Mouse (Mus musculus): ENCODE measurements around the gene Golph3. TPM values are rescaled to one million over a fixed set of nuclear protein-coding genes. Genes with fewer than 3 reads are reported as not detected.
"Not testable (repeated sequence)": the region's sequence is repeated elsewhere in the genome, so short reads cannot be mapped to it uniquely, and the experiment has no call there.

The Golph3 gene
- polyA plus RNA-seq, 1 experiment from 2014 or later = 61.5 TPM

DNA sequence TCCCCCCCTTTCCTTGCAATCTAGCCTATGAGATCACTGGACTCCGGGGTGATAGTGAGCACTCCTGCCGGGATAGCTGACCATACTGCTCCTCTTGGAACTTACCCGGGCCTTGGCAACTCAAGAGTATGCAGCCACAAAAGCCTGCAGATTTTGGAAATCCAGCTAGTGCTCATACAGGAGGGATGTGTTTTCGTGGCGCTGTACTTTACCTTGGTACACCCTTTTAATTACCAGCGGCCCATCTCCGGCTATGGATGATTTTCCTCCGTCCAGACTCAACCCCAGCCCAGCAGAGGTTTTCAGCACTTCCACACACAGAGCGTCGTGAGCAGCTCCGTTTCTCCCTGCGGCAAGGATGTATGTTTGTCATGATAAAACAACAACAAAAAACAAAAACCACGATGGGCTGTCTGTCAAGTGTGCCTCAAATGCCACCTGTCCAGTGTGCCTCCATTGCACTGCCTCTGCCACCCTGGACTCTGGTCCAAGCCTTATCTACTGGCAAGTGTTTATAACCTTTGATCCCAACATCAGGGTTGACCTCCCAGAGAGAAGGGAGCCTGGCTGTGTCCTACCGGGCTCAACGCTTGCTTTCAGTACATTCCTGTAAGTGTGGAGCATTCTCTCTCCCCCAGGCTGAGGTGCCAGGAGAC is 44.3 kb downstream of the Golph3 start:
- Histone ChIP-seq H3K27ac (replicated peaks) (no peak overlapping the region), H3K9me3 (no peaks in the 10 kb centered on the region), H3K36me3 (replicated peaks) (0 out of 2 replicates have a peak, but pooled peaks cover 7% of the 10 kb centered on the region), H3K4me1 (peaks cover 15% of the 10 kb centered on the region), H3K27me3 (replicated peaks; ENCODE audit: low read depth, poor library complexity, severe bottlenecking) (no peaks in the 10 kb centered on the region), H3K4me3 (no peak overlapping the region)
- no peak for DNase-seq (ENCODE audit: low spot score)
- 83% methylated on average over 15 of the region's 15 CpGs for WGBS

DNA sequence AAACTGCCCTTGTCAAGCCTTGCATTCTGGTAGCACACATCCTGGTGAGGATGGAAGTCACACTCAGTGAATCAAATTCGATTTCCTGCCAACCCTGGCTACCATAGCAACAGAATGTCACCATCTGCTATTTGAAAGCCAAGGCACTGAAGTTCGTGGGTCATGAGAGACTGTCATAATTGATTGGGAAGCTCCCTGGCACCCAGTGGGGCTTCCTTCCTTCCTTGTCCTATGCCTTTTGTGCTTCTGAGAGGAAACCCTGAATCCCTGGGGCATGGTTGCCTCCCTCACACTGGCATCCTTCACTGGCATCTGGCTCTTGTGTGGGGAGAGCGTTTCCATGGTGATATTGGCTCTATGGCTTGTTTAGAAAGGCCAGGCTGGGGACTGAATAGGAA is 44.8 kb downstream of the Golph3 start:
- Histone ChIP-seq H3K4me1 (peaks cover 15% of the 10 kb centered on the region), H3K27ac (replicated peaks) (no peak overlapping the region), H3K9me3 (no peaks in the 10 kb centered on the region), H3K27me3 (replicated peaks; ENCODE audit: low read depth, poor library complexity, severe bottlenecking) (no peaks in the 10 kb centered on the region), H3K36me3 (replicated peaks) (0 out of 2 replicates have a peak, but pooled peaks cover 2% of the 10 kb centered on the region), H3K4me3 (no peak overlapping the region)
- peak; percentile 36 for DNase-seq (ENCODE audit: low spot score)
- 47% methylated on average over 3 of the region's 3 CpGs for WGBS

DNA sequence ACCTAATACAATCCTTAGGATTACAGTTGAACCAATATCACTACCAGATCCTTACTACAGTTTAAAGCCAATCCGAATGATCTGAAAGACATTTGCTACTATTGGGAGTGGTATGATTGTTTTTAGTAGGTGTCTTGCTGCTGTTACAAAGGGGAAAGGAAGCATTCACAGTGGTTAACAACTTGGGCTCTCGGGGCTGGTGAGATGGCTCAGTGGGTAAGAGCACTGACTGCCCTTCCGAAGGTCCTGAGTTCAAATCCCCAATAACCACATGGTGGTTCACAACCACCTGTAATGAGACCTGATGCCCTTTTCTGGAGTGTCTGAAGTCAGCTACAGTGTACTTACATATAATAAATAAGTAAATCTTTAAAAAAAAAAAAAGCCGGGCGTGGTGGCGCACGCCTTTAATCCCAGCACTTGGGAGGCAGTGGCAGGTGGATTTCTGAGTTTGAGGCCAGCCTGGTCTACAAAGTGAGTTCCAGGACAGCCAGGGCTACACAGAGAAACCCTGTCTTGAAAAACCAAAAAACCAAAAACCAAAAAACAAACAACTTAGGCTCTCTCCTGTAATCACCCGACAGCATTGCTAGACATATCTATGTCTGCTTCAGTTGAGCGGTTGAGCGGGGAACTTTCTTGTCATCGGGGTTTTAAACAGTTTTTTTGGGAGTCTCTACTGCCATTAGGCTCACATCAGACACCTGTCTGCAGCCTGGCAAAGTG is 45.5 kb downstream of the Golph3 start:
- H3K36me3 ChIP-seq (replicated peaks); H3K27me3 ChIP-seq (replicated peaks; ENCODE audit: low read depth, poor library complexity, severe bottlenecking); H3K4me3 ChIP-seq; H3K27ac ChIP-seq (replicated peaks); DNase-seq (ENCODE audit: low spot score); H3K9me3 ChIP-seq: not testable (repeated sequence)
- H3K4me1 ChIP-seq = peaks cover 21% of the 10 kb centered on the region
- 95% methylated on average over 11 of the region's 11 CpGs for WGBS

DNA sequence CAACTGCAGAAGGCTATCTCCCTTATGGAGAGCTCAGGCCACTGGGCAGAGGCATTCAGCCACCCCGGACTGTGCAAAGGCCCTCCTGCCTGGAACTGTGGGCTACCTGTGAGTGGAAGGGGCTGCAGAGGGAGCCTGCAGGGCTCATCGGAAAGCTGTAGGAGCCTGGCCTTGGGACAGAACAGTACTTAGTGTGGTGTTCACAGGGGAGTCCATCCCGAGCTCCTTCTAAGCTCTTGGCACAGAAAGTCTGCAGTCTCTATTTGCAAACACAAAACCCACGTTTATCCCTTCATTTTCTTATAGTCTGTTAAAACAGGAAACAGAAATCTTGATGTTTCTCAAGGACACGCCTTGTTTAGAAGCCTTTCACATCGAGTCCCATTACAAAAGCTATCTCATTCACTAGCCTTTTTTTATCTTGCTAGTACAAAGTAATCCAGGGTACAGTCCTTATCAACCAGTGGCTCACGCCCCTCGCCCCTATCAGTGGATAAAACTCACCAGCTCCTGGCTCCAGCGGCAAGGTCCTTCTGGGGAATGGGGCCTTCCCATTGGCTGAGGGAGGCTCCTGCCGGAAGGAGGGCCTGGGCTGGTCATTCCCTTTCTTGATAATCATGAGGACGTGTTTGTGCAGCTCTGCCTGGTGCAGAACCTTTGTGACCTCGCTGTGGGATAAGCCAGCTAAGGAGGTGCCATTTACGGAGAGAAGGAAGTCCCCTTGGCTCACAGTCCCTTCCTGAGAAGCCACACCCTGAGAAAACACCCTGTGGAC is 46.2 kb downstream of the Golph3 start:
- Histone ChIP-seq H3K36me3 (replicated peaks) (no peaks in the 10 kb centered on the region), H3K27ac (replicated peaks) (no peak overlapping the region), H3K27me3 (replicated peaks; ENCODE audit: low read depth, poor library complexity, severe bottlenecking) (0 out of 2 replicates have a peak, but pooled peaks cover 4% of the 10 kb centered on the region), H3K4me3 (no peak overlapping the region), H3K4me1 (peaks cover 21% of the 10 kb centered on the region), H3K9me3 (no peaks in the 10 kb centered on the region)
- WGBS = 59% methylated on average over 13 of the region's 13 CpGs
- DNase-seq (ENCODE audit: low spot score) = no peak

DNA sequence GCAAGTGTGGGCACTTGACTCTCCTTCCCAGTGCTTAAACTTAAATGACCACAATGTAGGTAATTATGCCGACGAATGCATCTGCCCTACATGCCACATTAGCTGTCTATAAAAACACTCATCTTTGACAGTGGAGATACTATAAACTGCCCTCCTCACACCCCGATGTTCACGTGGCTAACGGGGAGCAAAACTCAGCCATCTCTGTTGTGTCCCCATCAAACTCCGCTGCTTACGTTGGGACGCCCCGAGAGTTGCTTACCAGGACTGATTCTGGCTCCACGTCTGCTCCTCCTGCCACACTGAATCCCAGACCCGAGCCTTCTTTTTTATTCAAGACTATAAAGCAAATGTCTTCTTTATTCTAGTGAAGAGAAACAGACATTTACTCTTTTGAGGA is 47.1 kb downstream of the Golph3 start:
- no peak overlapping the region for H3K27ac ChIP-seq (replicated peaks)
- no peaks in the 10 kb centered on the region for H3K36me3 ChIP-seq (replicated peaks)
- 82% methylated on average over 11 of the region's 11 CpGs for WGBS

DNA sequence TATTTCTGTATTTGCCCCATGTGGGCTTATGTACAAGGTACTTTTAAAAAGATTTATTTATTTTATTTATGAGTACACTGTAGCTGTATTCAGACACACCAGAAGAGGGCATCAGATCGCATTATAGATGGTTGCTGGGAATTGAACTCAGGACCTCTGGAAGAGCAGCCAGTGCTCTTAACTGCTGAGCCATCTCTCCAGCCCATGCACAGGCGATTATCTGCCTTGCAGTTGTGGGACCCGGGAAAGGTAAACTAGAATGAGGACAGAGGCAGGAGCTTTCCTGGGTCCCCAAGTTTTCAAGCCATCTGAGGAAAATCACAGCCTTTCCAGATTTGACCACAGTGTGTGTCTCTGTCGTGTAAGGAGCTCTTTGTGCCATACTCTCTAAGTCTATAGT is 47.6 kb downstream of the Golph3 start:
- Histone ChIP-seq H3K36me3 (replicated peaks) (no peaks in the 10 kb centered on the region), H3K4me1 (peaks cover 27% of the 10 kb centered on the region), H3K27ac (replicated peaks) (no peak overlapping the region), H3K4me3 (no peak overlapping the region), H3K27me3 (replicated peaks; ENCODE audit: low read depth, poor library complexity, severe bottlenecking) (peaks cover 9% of the 10 kb centered on the region; the same call in 1 of the 2 replicates), H3K9me3 (no peaks in the 10 kb centered on the region)
- WGBS = 82% methylated on average over 4 of the region's 4 CpGs
- DNase-seq (ENCODE audit: low spot score) = no peak

More for the DNA sequence above, 47.1 kb downstream of the Golph3 start:
- Histone ChIP-seq H3K27me3 (replicated peaks; ENCODE audit: low read depth, poor library complexity, severe bottlenecking) (0 out of 2 replicates have a peak, but pooled peaks cover 4% of the 10 kb centered on the region), H3K4me1 (peaks cover 22% of the 10 kb centered on the region), H3K4me3 (no peak overlapping the region), H3K9me3 (no peaks in the 10 kb centered on the region)
- DNase-seq (ENCODE audit: low spot score) = no peak

DNA sequence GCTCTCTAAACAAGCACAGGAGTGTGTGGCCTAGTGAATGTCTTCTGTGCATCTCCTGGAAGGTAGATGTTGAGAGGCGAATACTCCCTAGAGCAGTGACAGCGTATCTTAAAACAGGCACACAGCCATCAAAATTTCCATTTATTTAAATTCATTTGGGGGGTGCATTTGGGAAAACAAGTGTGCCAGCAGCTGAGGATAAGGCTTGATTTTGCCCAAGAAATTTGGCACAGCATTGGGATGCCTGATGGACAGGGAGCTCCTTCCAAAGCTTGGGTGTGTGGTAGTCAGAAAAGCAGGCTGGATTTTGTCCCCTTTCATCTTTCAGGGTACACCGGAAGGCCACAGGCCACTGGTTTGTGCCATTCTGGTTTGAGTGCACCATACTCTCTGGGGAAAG is 48.8 kb downstream of the Golph3 start:
- Histone ChIP-seq H3K4me1 (peaks cover 36% of the 10 kb centered on the region), H3K4me3 (no peak overlapping the region), H3K36me3 (replicated peaks) (no peaks in the 10 kb centered on the region), H3K9me3 (no peaks in the 10 kb centered on the region), H3K27ac (replicated peaks) (no peak overlapping the region), H3K27me3 (replicated peaks; ENCODE audit: low read depth, poor library complexity, severe bottlenecking) (peaks cover 21% of the 10 kb centered on the region)
- DNase-seq (ENCODE audit: low spot score) = no peak
- WGBS = 93% methylated on average over 3 of the region's 3 CpGs

DNA sequence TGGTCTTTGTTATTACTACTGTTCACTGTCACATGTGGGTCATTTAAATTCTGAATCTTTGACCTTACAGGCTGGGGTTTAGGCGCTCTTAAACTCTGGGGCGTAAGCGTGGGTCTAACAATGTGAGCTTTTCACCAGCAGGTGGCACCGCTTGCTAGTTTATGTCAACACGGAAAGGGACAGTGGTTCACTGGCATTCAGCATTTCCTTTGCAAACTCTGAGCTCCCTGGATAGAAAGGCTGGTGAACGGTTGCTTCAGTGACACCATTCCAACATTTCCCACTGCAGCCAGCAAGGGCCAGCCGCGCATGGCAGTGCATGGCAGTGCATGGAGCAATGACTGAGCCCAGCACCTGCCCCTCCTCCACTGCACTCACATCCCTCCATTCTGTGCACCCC is 49.9 kb downstream of the Golph3 start:
- H3K27me3 ChIP-seq (replicated peaks; ENCODE audit: low read depth, poor library complexity, severe bottlenecking) = peaks cover 27% of the 10 kb centered on the region
- 6% methylated on average over 8 of the region's 8 CpGs for WGBS
- no peak overlapping the region for H3K4me3 ChIP-seq
- peaks cover 42% of the 10 kb centered on the region for H3K4me1 ChIP-seq
- H3K9me3 ChIP-seq = no peaks in the 10 kb centered on the region
- no peak overlapping the region for H3K27ac ChIP-seq (replicated peaks)
- peak; percentile 76 for DNase-seq (ENCODE audit: low spot score)
- no peaks in the 10 kb centered on the region for H3K36me3 ChIP-seq (replicated peaks)

DNA sequence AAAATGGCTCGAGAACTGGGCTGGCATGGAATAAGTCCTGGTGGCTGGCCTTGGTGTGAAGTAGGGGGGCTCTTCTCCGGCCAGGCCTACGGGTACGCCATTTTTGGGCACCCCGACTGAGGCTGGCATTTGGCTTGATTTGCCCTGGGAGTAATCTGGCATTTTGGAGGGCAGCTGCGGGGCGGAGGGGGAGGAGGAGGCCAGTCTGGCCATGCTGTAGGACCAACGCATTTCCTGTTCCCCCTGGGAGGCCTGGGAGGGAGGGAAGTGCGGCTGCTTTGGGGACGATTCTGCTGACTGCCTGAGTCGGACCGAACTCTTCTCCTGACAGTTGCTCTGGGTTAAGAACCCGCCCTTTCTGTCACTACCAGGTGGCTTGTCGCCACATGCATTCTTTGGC is 52.2 kb downstream of the Golph3 start:
- 0 out of 2 replicates have a peak overlapping the region, but pooled peaks have one; percentile 24 for H3K27ac ChIP-seq (replicated peaks)
- H3K27me3 ChIP-seq (replicated peaks; ENCODE audit: low read depth, poor library complexity, severe bottlenecking) = peaks cover 30% of the 10 kb centered on the region
- no peaks in the 10 kb centered on the region for H3K9me3 ChIP-seq
- no peaks in the 10 kb centered on the region for H3K36me3 ChIP-seq (replicated peaks)
- 70% methylated on average over 14 of the region's 14 CpGs for WGBS
- DNase-seq (ENCODE audit: low spot score) = no peak
- H3K4me1 ChIP-seq = peaks cover 36% of the 10 kb centered on the region
- no peak overlapping the region for H3K4me3 ChIP-seq

DNA sequence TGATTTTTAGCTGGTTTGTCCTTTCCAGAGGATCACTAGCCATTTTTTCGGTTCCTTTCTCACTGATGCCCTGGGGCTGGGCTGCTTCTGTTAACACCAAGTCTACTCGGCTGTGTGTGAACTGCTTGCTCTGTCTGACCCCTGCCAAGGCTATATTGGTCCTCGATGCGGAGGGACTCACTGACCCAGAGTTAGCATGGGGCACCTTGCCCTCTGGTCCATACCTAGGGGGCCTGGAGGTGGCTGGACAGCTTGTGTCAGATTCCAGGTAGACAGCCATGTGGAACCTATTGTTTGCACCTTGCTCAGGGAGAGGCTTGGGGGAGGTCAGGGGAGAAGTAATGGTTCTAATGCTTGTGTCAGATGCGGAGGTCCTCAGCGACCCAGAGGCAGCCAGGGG is 52.7 kb downstream of the Golph3 start:
- H3K4me1 ChIP-seq = peaks cover 36% of the 10 kb centered on the region
- peaks cover 30% of the 10 kb centered on the region for H3K27me3 ChIP-seq (replicated peaks; ENCODE audit: low read depth, poor library complexity, severe bottlenecking)
- H3K36me3 ChIP-seq (replicated peaks) = no peaks in the 10 kb centered on the region
- 63% methylated on average over 6 of the region's 6 CpGs for WGBS
- no peaks in the 10 kb centered on the region for H3K9me3 ChIP-seq
- no peak overlapping the region for H3K4me3 ChIP-seq
- peak overlapping the region; percentile 24 for H3K27ac ChIP-seq (replicated peaks)
- DNase-seq (ENCODE audit: low spot score) = no peak

DNA sequence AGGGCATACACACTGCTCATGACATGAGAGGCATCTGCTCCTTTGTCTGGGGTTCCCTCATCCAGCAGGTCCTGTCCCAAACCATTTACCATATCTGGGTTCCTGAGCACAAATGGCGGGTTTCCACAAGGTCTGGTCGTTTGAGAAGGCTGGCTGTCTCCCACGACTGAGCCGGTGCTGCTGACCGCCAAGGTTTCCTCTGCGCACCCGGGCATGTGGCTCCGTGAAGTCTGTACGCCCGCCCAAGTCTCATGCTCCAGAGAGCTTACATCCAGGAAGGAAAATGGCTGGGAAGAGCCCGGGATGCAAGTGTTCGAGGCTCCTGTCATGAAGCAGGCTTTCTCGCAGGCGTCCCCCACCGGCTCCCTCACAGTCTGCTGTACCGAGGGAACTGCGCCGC is 53.7 kb downstream of the Golph3 start:
- no peak for DNase-seq (ENCODE audit: low spot score)
- 60% methylated on average over 18 of the region's 18 CpGs for WGBS
- Histone ChIP-seq H3K9me3 (no peaks in the 10 kb centered on the region), H3K4me1 (peaks cover 36% of the 10 kb centered on the region), H3K4me3 (peak overlapping the region; percentile 51), H3K27ac (replicated peaks) (peak overlapping the region; percentile 69), H3K27me3 (replicated peaks; ENCODE audit: low read depth, poor library complexity, severe bottlenecking) (peaks cover 30% of the 10 kb centered on the region), H3K36me3 (replicated peaks) (no peaks in the 10 kb centered on the region)

DNA sequence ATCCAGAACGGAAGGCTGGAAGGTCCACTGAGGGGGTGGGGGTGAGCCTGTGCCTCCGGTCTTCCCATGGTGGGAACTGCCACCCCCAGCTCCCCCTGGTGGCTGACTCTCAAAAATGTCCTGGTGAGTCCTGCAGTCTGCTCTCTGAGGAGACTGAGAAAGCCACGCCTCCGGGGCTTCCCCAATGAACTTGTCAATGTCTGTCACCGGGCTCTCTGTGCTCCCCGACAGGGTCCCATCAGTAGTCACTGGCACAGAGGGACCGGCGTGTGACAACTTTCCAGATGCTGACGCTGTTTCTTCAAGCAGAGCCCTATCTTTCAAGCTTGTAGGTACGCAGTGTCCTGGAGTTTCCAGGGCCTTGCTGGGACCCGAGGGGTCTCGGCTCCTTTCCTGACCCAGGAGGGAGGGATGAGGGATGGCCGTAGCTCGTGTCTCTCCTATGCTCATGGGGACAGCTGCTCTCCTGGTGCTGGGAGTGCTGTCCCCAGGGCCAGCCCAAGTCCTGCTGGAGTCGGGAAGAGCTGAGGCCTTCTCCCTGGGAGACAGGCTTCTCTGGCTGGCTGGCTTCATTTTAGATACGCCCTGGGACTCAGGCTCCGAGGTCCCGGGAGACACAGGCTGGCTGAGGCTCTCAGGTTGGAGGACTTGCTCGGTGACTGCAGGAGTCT is 54.5 kb downstream of the Golph3 start:
- peaks cover 30% of the 10 kb centered on the region for H3K27me3 ChIP-seq (replicated peaks; ENCODE audit: low read depth, poor library complexity, severe bottlenecking)
- H3K4me1 ChIP-seq = peaks cover 36% of the 10 kb centered on the region
- DNase-seq (ENCODE audit: low spot score) = peak; percentile 93
- H3K9me3 ChIP-seq = no peaks in the 10 kb centered on the region
- WGBS = 4% methylated on average over 19 of the region's 19 CpGs
- H3K27ac ChIP-seq (replicated peaks) = peak overlapping the region; percentile 69
- H3K36me3 ChIP-seq (replicated peaks) = no peaks in the 10 kb centered on the region
- H3K4me3 ChIP-seq = peak overlapping the region; percentile 51
